16 mouse cellular contexts compared by ENCODE assay signal in the genomic region with DNA sequence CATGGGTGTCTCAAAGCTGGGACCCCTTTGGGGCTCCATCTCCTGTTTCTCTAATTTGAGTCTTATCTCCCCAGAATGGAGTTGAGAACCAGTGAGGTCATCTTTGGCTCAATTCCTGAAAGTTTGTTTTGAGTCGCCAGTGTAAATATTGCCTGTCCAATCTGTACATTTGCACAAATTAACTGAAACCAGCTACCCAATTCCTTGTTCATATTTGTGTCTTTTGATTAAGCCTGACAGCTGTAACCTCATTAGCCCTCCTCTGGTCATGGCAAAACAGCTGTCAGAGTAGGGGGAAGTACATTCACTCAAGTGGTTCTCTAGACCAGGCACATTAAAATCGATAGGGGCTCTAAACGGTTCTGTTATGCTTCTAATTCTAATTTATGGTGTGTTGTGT.
A peak's percentile ranks its signal among the peaks of the same experiment; 100 is the strongest.
DNase-seq lines count a peak whose midpoint lies in the region; ATAC-seq and TF ChIP-seq lines count a peak whose summit lies in the region.
"Had no signal": no experiment of that assay in that cellular context is flagged by ENCODE, and none has a peak within 500 bp of the region (broad histone marks: within the 10 kb centered on the region; RNA-seq: fewer than 3 reads in every experiment).

No protein-coding gene starts in this region.

- H3K79me2 ChIP-seq in myocyte (ENCODE audit: control insufficient read depth, insufficient read depth): no peaks in the 10 kb centered on the region

- TF ChIP-seq CTCF in forebrain, postnatal 0 days (IDR thresholded peaks at IDR 0.05; ENCODE audit: low read depth): no peak
- no peak for TF ChIP-seq CTCF in intestine, postnatal 0 days (IDR thresholded peaks at IDR 0.05; ENCODE audit: low read depth)

- TF ChIP-seq POLR2A in myocyte (IDR thresholded peaks at IDR 0.05; ENCODE audit: insufficient read length, low read depth): no peak

- 0 out of 2 replicates have a peak overlapping the region, but pooled peaks have one; percentile 13 for H3K4me2 ChIP-seq in forebrain, embryonic 15.5 days (replicated peaks)
- no peak overlapping the region for H3K4me2 ChIP-seq in forebrain, postnatal 0 days (ENCODE audit: low read depth)
- no peak overlapping the region for H3K4me2 ChIP-seq in intestine, embryonic 15.5 days (replicated peaks)
- no peak overlapping the region for H3K4me2 ChIP-seq in intestine, postnatal 0 days (replicated peaks; ENCODE audit: low read depth)
- no peak overlapping the region for H3K4me2 ChIP-seq in midbrain, embryonic 11.5 days
- H3K4me2 ChIP-seq in midbrain, embryonic 15.5 days: no peak overlapping the region
- peak overlapping the region; percentile 64 for H3K4me2 ChIP-seq in myocyte (ENCODE audit: low read depth)
- H3K4me2 ChIP-seq: embryonic facial prominence, embryonic 15.5 days; neural tube, embryonic 13.5 days had no signal

- no peak overlapping the region for H3ac ChIP-seq in myocyte (ENCODE audit: control insufficient read depth, insufficient read length)

- H3K27me3 ChIP-seq in forebrain, embryonic 15.5 days: no peaks in the 10 kb centered on the region
- no peaks in the 10 kb centered on the region for H3K27me3 ChIP-seq in forebrain, postnatal 0 days (ENCODE audit: insufficient read depth, low read length)
- H3K27me3 ChIP-seq in intestine, embryonic 15.5 days (replicated peaks): no peaks in the 10 kb centered on the region
- no peaks in the 10 kb centered on the region for H3K27me3 ChIP-seq in intestine, postnatal 0 days (replicated peaks; ENCODE audit: control insufficient read depth, insufficient read depth, low read length)
- H3K27me3 ChIP-seq in midbrain, embryonic 11.5 days (ENCODE audit: control insufficient read depth, insufficient read depth, low read length): no peaks in the 10 kb centered on the region
- no peaks in the 10 kb centered on the region for H3K27me3 ChIP-seq in midbrain, embryonic 15.5 days (replicated peaks)
- no peaks in the 10 kb centered on the region for H3K27me3 ChIP-seq in myocyte (ENCODE audit: control insufficient read depth, insufficient read depth, insufficient read length)
- H3K27me3 ChIP-seq: embryonic facial prominence, embryonic 15.5 days; heart, embryonic 12.5 days; neural tube, embryonic 13.5 days had no signal

- WGBS in forebrain, embryonic 15.5 days: 40% methylated on average over 3 of the region's 3 CpGs
- 39% methylated on average over 3 of the region's 3 CpGs for WGBS in forebrain, postnatal 0 days
- WGBS in intestine, embryonic 15.5 days: 40% methylated on average over 3 of the region's 3 CpGs
- WGBS in intestine, postnatal 0 days: 52% methylated on average over 3 of the region's 3 CpGs
- WGBS in midbrain, embryonic 11.5 days: 87% methylated on average over 3 of the region's 3 CpGs
- 69% methylated on average over 3 of the region's 3 CpGs for WGBS in midbrain, embryonic 15.5 days

- no peak; the same call in 1 of the 2 replicates for ATAC-seq in forebrain, embryonic 15.5 days (replicated peaks)
- no peak for ATAC-seq in forebrain, postnatal 0 days
- 0 out of 2 replicates have a peak, but pooled peaks have one; percentile 20 for ATAC-seq in intestine, embryonic 15.5 days
- no peak for ATAC-seq in intestine, postnatal 0 days
- no peak for ATAC-seq in midbrain, embryonic 11.5 days (ENCODE audit: low FRiP score)
- ATAC-seq in midbrain, embryonic 15.5 days (replicated peaks): no peak
- ATAC-seq: liver, postnatal 0 days had no signal

- H3K27ac ChIP-seq in forebrain, embryonic 15.5 days (replicated peaks): no peak overlapping the region
- no peak overlapping the region for H3K27ac ChIP-seq in forebrain, postnatal 0 days (ENCODE audit: low read depth, low read length)
- H3K27ac ChIP-seq in intestine, embryonic 15.5 days: no peak overlapping the region
- H3K27ac ChIP-seq in intestine, postnatal 0 days (ENCODE audit: low read depth, low read length): no peak overlapping the region
- H3K27ac ChIP-seq in midbrain, embryonic 11.5 days (ENCODE audit: low read depth, low read length): no peak overlapping the region
- no peak overlapping the region for H3K27ac ChIP-seq in midbrain, embryonic 15.5 days
- H3K27ac ChIP-seq: macrophage; neural tube, embryonic 13.5 days had no signal

- H3K9ac ChIP-seq in forebrain, embryonic 15.5 days (replicated peaks): no peak overlapping the region
- no peak overlapping the region for H3K9ac ChIP-seq in forebrain, postnatal 0 days
- H3K9ac ChIP-seq in intestine, embryonic 15.5 days: no peak overlapping the region
- H3K9ac ChIP-seq in intestine, postnatal 0 days (ENCODE audit: low read depth, low read length): no peak overlapping the region
- H3K9ac ChIP-seq in midbrain, embryonic 11.5 days (ENCODE audit: low read length): no peak overlapping the region
- no peak overlapping the region for H3K9ac ChIP-seq in midbrain, embryonic 15.5 days
- H3K9ac ChIP-seq: embryonic facial prominence, embryonic 15.5 days; heart, embryonic 12.5 days; liver, postnatal 0 days; neural tube, embryonic 13.5 days had no signal

- no peak overlapping the region for H3K4me3 ChIP-seq in forebrain, embryonic 15.5 days
- no peak overlapping the region for H3K4me3 ChIP-seq in forebrain, postnatal 0 days (ENCODE audit: low read depth, low read length)
- H3K4me3 ChIP-seq in intestine, embryonic 15.5 days (replicated peaks): no peak overlapping the region
- H3K4me3 ChIP-seq in intestine, postnatal 0 days (ENCODE audit: low read depth, low read length): no peak overlapping the region
- H3K4me3 ChIP-seq in midbrain, embryonic 11.5 days (ENCODE audit: low read depth, low read length): no peak overlapping the region
- H3K4me3 ChIP-seq in midbrain, embryonic 15.5 days: no peak overlapping the region
- H3K4me3 ChIP-seq in myocyte: no peak overlapping the region
- H3K4me3 ChIP-seq: embryonic facial prominence, embryonic 15.5 days; heart, embryonic 12.5 days; neural tube, embryonic 13.5 days had no signal

- no peak for DNase-seq in forebrain, postnatal 0 days
- peak; percentile 70 for DNase-seq in midbrain, embryonic 11.5 days (ENCODE audit: low spot score, missing footprints)
- DNase-seq in spleen, postnatal 4 days (ENCODE audit: low spot score in 2 of 2): no peak
- DNase-seq: B cell, adult 2 months; kidney, postnatal 36 days; liver, postnatal 0 days; thymus, adult 2 months had no signal

- no peaks in the 10 kb centered on the region for H3K36me3 ChIP-seq in forebrain, embryonic 15.5 days
- H3K36me3 ChIP-seq in forebrain, postnatal 0 days (ENCODE audit: insufficient read depth): no peaks in the 10 kb centered on the region
- H3K36me3 ChIP-seq in intestine, embryonic 15.5 days: no peaks in the 10 kb centered on the region
- no peaks in the 10 kb centered on the region for H3K36me3 ChIP-seq in intestine, postnatal 0 days (ENCODE audit: control insufficient read depth, insufficient read depth)
- H3K36me3 ChIP-seq in midbrain, embryonic 11.5 days (ENCODE audit: control insufficient read depth, insufficient read depth, low read length): no peaks in the 10 kb centered on the region
- no peaks in the 10 kb centered on the region for H3K36me3 ChIP-seq in midbrain, embryonic 15.5 days (replicated peaks)
- no peaks in the 10 kb centered on the region for H3K36me3 ChIP-seq in myocyte (ENCODE audit: control insufficient read depth, insufficient read depth)
- H3K36me3 ChIP-seq: embryonic facial prominence, embryonic 15.5 days; heart, embryonic 12.5 days; neural tube, embryonic 13.5 days had no signal

- H3K4me1 ChIP-seq in forebrain, embryonic 15.5 days: peaks cover 10% of the 10 kb centered on the region
- no peaks in the 10 kb centered on the region for H3K4me1 ChIP-seq in forebrain, postnatal 0 days (ENCODE audit: insufficient read depth)
- 0 out of 2 replicates have a peak, but pooled peaks cover 6% of the 10 kb centered on the region for H3K4me1 ChIP-seq in intestine, embryonic 15.5 days (replicated peaks)
- no peaks in the 10 kb centered on the region for H3K4me1 ChIP-seq in intestine, postnatal 0 days (replicated peaks; ENCODE audit: control insufficient read depth, insufficient read depth, low read length)
- H3K4me1 ChIP-seq in midbrain, embryonic 11.5 days (ENCODE audit: control insufficient read depth, insufficient read depth, low read length): no peaks in the 10 kb centered on the region
- H3K4me1 ChIP-seq in midbrain, embryonic 15.5 days: no peaks in the 10 kb centered on the region
- H3K4me1 ChIP-seq: neural tube, embryonic 13.5 days had no signal

- no peaks in the 10 kb centered on the region for H3K9me3 ChIP-seq in forebrain, embryonic 15.5 days
- no peaks in the 10 kb centered on the region for H3K9me3 ChIP-seq in forebrain, postnatal 0 days (ENCODE audit: low read length)
- H3K9me3 ChIP-seq in intestine, embryonic 15.5 days: no peaks in the 10 kb centered on the region
- no peaks in the 10 kb centered on the region for H3K9me3 ChIP-seq in intestine, postnatal 0 days (ENCODE audit: control insufficient read depth)
- no peaks in the 10 kb centered on the region for H3K9me3 ChIP-seq in midbrain, embryonic 11.5 days (ENCODE audit: control insufficient read depth, low read length)
- no peaks in the 10 kb centered on the region for H3K9me3 ChIP-seq in midbrain, embryonic 15.5 days
- H3K9me3 ChIP-seq: embryonic facial prominence, embryonic 15.5 days; heart, embryonic 12.5 days; neural tube, embryonic 13.5 days had no signal

TF ChIP-seq in myocyte, 11 proteins besides CTCF, POLR2A, EP300 and RAD21:
- TF ChIP-seq TCF12 (IDR thresholded peaks at IDR 0.05; ENCODE audit: insufficient read depth, poor library complexity, severe bottlenecking) (peak; percentile 64), MYOD1 (IDR thresholded peaks at IDR 0.05; ENCODE audit: control insufficient read depth in 1 of 3, insufficient read length in 2 of 3, low read depth in 2 of 3) (peak; percentile 43 to 90 (median 81)), CEBPB (IDR thresholded peaks at IDR 0.05; ENCODE audit: insufficient read depth, poor library complexity, severe bottlenecking) (no peak), MYOG (IDR thresholded peaks at IDR 0.05; ENCODE audit: control insufficient read depth in 1 of 3, insufficient read depth in 1 of 3, insufficient read length in 2 of 3, low read depth in 2 of 3) (peak in 1 of 3 experiments; percentile 43)

Comparison
In these comparisons a context has a peak if more than half of its experiments do, and no peak if none do; other contexts are left out.
1. H3K4me2 ChIP-seq: peak in forebrain, embryonic 15.5 days (single experiment) and myocyte (single experiment); none in forebrain, postnatal 0 days (single experiment), intestine, embryonic 15.5 days (single experiment), intestine, postnatal 0 days (single experiment), midbrain, embryonic 11.5 days (single experiment) and midbrain, embryonic 15.5 days (single experiment).